Mouse (Mus musculus): ENCODE measurements around the gene Rpa2. TPM values are rescaled to one million over a fixed set of nuclear protein-coding genes. Genes with fewer than 3 reads are reported as not detected.
"Not testable (repeated sequence)": the region's sequence is repeated elsewhere in the genome, so short reads cannot be mapped to it uniquely, and the experiment has no call there.

The Rpa2 gene
- polyA plus RNA-seq (2015; fragmentation: Nextera tagmentation; extraction: Ambion mirVana): 94.7 and 95.3 TPM in 2 replicates

DNA sequence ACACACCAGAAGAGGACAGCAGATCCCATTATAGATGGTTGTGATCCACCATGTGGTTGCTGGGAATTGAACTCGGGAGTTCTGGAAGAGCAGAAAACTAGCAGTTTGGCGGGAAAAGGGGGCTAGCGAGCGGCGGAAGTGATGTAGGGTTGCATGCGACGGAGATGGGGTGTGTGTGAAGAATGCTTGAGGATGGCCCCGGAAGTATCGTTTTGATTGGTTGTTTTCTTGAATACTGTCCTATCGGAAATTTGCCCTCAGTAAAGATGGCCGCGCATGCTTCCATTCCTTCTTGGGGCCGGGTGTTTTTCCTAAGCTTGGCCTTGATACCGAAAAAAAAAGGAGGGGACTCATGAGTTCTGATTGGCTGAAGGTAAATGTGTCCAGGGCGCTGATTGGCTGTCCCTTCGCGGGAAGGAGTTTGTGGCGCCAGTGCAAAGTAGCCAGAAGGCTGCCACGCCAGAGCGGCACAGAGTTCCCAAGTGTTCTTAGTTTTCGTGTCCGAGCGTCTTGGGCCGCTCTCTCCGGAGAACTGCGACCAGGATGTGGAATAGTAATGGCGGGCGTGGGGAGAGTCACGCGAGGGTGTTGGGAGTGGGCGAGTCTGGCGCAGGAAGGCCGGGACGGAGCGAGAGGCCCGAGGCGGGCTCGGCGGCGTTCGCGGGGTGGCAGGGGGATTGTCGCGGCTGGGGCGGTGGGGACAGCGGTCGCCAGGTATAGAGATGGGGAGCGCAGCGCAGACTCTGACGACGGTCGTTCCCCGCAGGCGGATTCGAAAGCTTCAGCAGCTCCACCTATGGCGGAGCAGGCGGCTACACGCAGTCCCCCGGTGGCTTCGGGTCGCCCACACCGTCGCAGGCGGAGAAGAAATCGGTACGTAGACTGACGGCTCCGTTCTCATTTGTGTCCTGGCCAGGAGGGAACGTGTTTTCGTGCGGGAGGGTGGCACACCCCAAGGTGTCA lies at the start of gene Rpa2:
Gene Rpa2, plus strand, starts transcription at position 419 of the 963 bp plus-strand sequence.
- ATAC-seq (ENCODE audit: insufficient number of reproducible peaks, low FRiP score, low TSS enrichment, low read depth): peak; percentile 97
- Histone ChIP-seq H3K27ac (replicated peaks) (peak within 1 kb of the TSS; percentile 82; the same call in 1 of the 2 replicates), H3K27me3 (no peaks in the 10 kb centered on the region), H3K4me3 (replicated peaks) (peak within 1 kb of the TSS; percentile 87), H3K9me3 (replicated peaks) (no peaks in the 10 kb centered on the region), H3K36me3 (peaks cover 24% of the 10 kb centered on the region), H3K4me1 (peaks cover 8% of the 10 kb centered on the region), H3K4me2 (replicated peaks) (peak within 1 kb of the TSS; percentile 73), H3K9ac (peak within 1 kb of the TSS; percentile 81)
- WGBS: under 1% methylated on average over 71 of the region's 71 CpGs

DNA sequence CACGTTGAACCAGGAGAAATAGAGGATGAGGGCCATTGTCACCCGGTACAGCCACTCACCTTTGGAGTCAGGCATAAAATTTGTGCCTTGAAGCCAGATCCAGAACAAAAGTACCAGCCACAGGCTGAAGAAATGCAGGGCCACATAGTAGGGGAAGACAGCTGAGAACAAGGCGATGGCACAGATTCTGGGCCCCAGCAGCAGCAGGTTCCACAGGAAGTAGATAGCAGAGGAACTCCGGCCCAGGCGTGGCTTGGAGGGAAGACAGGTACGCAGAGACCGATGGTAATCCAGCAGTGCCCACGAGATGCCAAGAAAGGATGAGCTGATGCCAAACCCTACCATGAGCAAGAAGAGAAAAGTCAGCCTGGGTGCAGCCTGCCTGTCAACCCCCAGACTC lies 39.9 kb upstream of the Rpa2 start:
- Histone ChIP-seq H3K9ac (no peak overlapping the region), H3K4me1 (peaks cover 12% of the 10 kb centered on the region), H3K9me3 (replicated peaks) (no peaks in the 10 kb centered on the region), H3K36me3 (peaks cover 22% of the 10 kb centered on the region), H3K27ac (replicated peaks) (no peak overlapping the region), H3K4me2 (replicated peaks) (no peak overlapping the region), H3K4me3 (replicated peaks) (no peak overlapping the region), H3K27me3 (no peaks in the 10 kb centered on the region)
- 86% methylated on average over 8 of the region's 8 CpGs for WGBS
- no peak for ATAC-seq (ENCODE audit: insufficient number of reproducible peaks, low FRiP score, low TSS enrichment, low read depth)

DNA sequence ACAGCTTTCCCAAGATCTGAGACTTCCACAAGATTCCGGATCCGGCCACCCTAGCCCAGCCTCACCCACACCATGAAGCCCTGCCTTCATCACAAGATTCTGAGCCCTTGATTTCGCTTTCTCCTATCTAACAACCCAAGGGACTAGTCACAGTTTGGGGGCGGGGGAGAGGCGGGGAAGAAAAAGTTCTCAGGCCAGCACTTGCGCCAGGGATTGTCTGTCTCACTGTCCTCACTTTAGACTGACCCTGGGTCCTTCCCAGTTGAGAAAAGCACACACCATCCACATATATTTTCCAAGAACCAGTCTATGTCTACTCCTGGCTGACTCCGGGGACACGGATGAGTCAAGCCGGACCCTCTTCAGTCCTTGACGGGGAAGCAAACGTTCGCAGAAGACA lies 36.5 kb upstream of the Rpa2 start:
- H3K27ac ChIP-seq (replicated peaks): peak overlapping the region; percentile 45; the same call in 1 of the 2 replicates
- no peak for ATAC-seq (ENCODE audit: insufficient number of reproducible peaks, low FRiP score, low TSS enrichment, low read depth)
- H3K9ac ChIP-seq: no peak overlapping the region
- H3K9me3 ChIP-seq (replicated peaks): no peaks in the 10 kb centered on the region
- H3K4me1 ChIP-seq: peaks cover 12% of the 10 kb centered on the region
- H3K4me3 ChIP-seq (replicated peaks): peak overlapping the region; percentile 59
- H3K36me3 ChIP-seq: no peaks in the 10 kb centered on the region
- peak overlapping the region; percentile 89 for H3K4me2 ChIP-seq (replicated peaks)
- H3K27me3 ChIP-seq: no peaks in the 10 kb centered on the region
- 46% methylated on average over 12 of the region's 12 CpGs for WGBS

DNA sequence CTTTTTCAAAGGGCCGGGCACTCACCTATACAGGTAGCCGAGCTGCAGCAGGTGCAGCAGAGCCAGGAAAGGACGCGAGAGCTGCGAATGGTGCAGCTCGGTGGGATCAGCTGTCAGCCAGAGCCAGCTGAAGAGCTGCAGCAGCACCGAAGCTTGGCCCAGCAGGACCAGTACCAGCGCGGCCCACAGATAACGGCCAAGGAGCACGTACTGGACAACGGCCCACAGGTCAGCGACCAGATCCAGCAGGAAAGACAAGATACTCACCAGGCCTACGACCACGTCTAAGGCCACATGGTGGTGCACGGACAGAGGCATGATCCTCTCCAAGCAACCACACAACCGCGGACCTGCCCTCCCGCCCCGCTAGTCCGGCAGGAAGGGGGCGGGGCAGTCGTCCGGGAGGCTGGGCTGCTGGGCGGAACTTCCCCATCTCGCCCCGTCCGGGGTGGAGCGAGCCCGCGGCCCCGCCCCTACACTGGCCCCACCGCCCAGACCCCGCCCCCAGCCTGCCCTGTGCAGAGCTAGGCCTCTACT lies 35.9 kb upstream of the Rpa2 start, which contains the start of gene Xkr8:
Gene Xkr8, minus strand, starts transcription at position 399 of the 537 bp plus-strand sequence.
- H3K4me2 ChIP-seq (replicated peaks): peak within 1 kb of the TSS; percentile 89
- WGBS: 2% methylated on average over 34 of the region's 34 CpGs
- H3K36me3 ChIP-seq: no peaks in the 10 kb centered on the region
- H3K27ac ChIP-seq (replicated peaks): peak within 1 kb of the TSS; percentile 45; the same call in 1 of the 2 replicates
- peak within 1 kb of the TSS; percentile 43 for H3K9ac ChIP-seq
- H3K9me3 ChIP-seq (replicated peaks): no peaks in the 10 kb centered on the region
- H3K4me3 ChIP-seq (replicated peaks): peak within 1 kb of the TSS; percentile 59
- ATAC-seq (ENCODE audit: insufficient number of reproducible peaks, low FRiP score, low TSS enrichment, low read depth): peak; percentile 92
- H3K4me1 ChIP-seq: peaks cover 12% of the 10 kb centered on the region
- H3K27me3 ChIP-seq: no peaks in the 10 kb centered on the region

DNA sequence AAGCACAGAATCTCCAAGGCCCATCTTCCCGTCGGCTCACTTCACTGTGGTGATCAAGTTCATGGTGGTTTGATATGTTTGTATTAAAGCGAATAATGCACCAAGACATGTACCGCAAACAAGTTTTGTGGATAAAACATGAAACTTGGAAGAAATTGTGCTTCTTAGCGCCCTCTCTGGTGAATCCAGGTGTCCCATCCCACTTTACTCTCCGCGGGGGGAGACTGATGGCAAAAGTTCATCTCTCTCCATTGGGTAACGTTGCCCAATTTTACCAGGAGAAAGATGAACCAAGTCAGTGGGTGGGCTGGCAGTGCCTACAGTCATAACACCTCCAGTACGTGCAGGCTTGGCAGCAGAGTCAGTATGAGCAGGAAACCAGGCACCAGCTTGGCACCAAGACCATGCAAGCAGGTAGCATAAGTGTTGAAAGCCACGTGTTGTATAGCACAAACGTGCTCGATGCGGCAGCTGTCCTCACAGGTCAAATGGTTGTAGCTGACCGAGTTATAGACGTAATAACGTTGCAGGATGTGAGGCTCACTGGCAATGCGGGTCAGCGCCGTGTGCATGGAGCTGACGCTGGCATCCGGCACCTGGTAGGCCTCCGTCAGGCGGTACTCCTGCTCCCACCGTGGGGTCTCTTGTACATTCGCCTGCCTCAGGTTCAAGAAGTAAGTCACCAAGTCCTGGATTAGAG lies 34.9 kb upstream of the Rpa2 start:
- Histone ChIP-seq H3K36me3 (no peaks in the 10 kb centered on the region), H3K27ac (replicated peaks) (no peak overlapping the region), H3K9me3 (replicated peaks) (no peaks in the 10 kb centered on the region), H3K4me2 (replicated peaks) (no peak overlapping the region), H3K4me3 (replicated peaks) (no peak overlapping the region), H3K4me1 (peaks cover 12% of the 10 kb centered on the region), H3K9ac (no peak overlapping the region), H3K27me3 (no peaks in the 10 kb centered on the region)
- no peak for ATAC-seq (ENCODE audit: insufficient number of reproducible peaks, low FRiP score, low TSS enrichment, low read depth)
- 92% methylated on average over 25 of the region's 25 CpGs for WGBS

DNA sequence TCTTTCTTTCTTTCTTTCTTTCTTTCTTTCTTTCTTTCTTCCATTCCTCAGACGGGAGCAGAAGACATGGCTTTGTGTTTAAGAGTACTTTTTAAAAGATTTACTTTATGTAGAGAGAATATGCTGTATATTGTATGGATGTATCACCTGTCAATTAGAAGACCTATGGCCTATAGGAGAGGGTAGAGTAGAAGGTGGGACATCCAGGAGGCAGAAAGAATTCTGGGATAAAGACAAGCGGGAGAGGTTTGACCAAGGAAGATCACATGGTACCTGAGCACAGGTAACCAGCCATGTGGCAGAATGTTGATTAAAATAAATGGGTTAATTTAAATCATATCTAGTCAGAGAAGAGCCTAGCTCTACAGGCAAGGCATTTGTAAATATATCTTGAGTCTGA lies 33.4 kb upstream of the Rpa2 start:
- no peaks in the 10 kb centered on the region for H3K9me3 ChIP-seq (replicated peaks)
- H3K4me2 ChIP-seq (replicated peaks): no peak overlapping the region
- H3K27ac ChIP-seq (replicated peaks): no peak overlapping the region
- H3K4me1 ChIP-seq: peaks cover 12% of the 10 kb centered on the region
- H3K36me3 ChIP-seq: no peaks in the 10 kb centered on the region
- 90% methylated on average over 2 of the region's 2 CpGs for WGBS
- no peak for ATAC-seq (ENCODE audit: insufficient number of reproducible peaks, low FRiP score, low TSS enrichment, low read depth)
- no peak overlapping the region for H3K9ac ChIP-seq
- H3K4me3 ChIP-seq (replicated peaks): no peak overlapping the region
- H3K27me3 ChIP-seq: no peaks in the 10 kb centered on the region

DNA sequence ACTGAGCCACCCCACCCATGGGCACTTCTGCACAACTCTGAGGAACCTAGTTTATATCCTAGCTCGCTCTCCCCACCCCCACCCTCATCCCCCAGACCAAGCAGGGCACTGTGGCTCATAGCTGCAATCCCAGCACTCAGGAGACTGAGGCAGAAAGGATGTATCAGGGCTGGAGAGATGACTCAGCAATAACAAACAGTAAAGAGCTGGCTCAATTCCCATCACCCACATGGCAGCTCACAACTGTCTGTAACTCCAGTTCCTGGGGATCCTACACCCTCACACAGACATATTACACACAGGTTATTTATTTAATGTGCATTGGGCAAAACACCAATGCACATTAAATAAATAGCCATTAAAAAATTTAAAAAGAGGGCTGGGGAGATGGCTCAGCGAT lies 32.7 kb upstream of the Rpa2 start:
- Histone ChIP-seq H3K4me2 (replicated peaks) (no peak overlapping the region), H3K27ac (replicated peaks) (no peak overlapping the region), H3K4me3 (replicated peaks) (no peak overlapping the region), H3K9ac (no peak overlapping the region), H3K27me3 (no peaks in the 10 kb centered on the region), H3K36me3 (no peaks in the 10 kb centered on the region), H3K9me3 (replicated peaks) (no peaks in the 10 kb centered on the region), H3K4me1 (peaks cover 12% of the 10 kb centered on the region)
- no peak for ATAC-seq (ENCODE audit: insufficient number of reproducible peaks, low FRiP score, low TSS enrichment, low read depth)
- WGBS: 81% methylated on average over 2 of the region's 2 CpGs

DNA sequence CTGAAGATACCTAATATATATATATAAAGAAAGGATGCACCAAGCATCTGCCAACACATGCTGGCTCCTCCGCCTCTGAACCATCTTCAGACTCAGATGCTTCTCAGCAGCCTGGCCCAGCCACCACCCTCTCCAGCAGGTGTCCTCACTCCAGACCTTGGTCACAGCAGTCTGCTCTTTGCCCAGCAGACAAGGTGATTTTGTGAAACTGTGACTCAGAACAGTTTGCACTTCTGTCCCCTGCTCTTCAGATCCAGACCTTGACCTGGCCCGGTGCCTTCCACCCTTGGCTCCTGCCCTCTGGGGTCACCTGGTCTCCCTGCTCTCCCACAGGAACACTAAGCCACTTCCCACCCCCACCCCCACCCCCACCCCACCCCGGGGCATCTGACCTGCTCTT lies 32.2 kb upstream of the Rpa2 start:
- no peak overlapping the region for H3K4me3 ChIP-seq (replicated peaks)
- ATAC-seq (ENCODE audit: insufficient number of reproducible peaks, low FRiP score, low TSS enrichment, low read depth): no peak
- no peak overlapping the region for H3K27ac ChIP-seq (replicated peaks)
- no peak overlapping the region for H3K4me2 ChIP-seq (replicated peaks)
- no peaks in the 10 kb centered on the region for H3K36me3 ChIP-seq
- no peaks in the 10 kb centered on the region for H3K9me3 ChIP-seq (replicated peaks)
- 58% methylated on average over 3 of the region's 3 CpGs for WGBS
- no peak overlapping the region for H3K9ac ChIP-seq
- H3K27me3 ChIP-seq: no peaks in the 10 kb centered on the region
- H3K4me1 ChIP-seq: peaks cover 12% of the 10 kb centered on the region

DNA sequence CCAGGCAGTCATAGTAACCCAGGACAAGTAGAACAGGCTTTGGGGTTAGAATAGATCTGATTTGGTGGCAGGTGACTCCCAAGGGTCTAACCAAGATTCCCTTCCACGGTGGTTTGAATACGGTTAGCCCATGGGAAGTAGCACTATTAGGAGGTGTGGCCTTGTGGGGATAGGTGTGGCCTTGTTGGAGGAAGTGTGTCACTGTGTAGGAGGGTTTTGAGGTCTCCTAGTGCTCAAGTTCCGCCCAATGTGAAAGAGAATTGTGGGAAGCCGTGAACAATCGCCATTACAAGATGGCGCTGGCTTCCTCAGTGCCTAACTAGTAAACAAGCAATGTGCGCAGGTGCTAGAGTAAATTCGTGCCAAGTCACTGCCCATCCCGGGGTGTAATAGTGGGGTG lies 31.0 kb upstream of the Rpa2 start:
- 92% methylated on average over 9 of the region's 9 CpGs for WGBS
- not testable (repeated sequence) for H3K27me3 ChIP-seq; H3K4me3 ChIP-seq (replicated peaks); H3K27ac ChIP-seq (replicated peaks); H3K4me1 ChIP-seq; ATAC-seq (ENCODE audit: insufficient number of reproducible peaks, low FRiP score, low TSS enrichment, low read depth); H3K9ac ChIP-seq; H3K9me3 ChIP-seq (replicated peaks); H3K4me2 ChIP-seq (replicated peaks); H3K36me3 ChIP-seq

DNA sequence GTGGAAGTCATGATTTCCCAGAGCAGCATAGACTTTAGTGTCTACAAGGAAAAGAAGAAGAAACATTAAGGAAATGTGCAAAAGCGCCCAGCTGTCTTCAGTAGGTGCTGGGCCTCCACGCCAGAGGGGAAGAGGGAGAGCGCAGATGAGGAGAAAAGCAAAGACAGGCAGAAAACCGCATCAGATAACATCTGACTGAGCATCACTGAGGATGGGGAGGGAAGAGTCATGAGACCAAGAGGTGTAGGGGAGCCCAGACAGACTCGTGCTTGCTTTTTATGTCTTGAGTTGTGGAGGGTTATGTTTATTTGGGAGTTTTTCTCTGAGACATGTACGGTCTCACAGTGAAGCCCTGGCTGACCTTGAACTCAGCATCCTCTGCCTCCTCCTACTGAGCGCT lies 26.6 kb upstream of the Rpa2 start:
- Histone ChIP-seq H3K4me3 (replicated peaks) (no peak overlapping the region), H3K27ac (replicated peaks) (no peak overlapping the region), H3K4me1 (no peaks in the 10 kb centered on the region), H3K4me2 (replicated peaks) (no peak overlapping the region), H3K9me3 (replicated peaks) (no peaks in the 10 kb centered on the region), H3K36me3 (no peaks in the 10 kb centered on the region), H3K9ac (no peak overlapping the region), H3K27me3 (no peaks in the 10 kb centered on the region)
- WGBS: 90% methylated on average over 7 of the region's 7 CpGs
- no peak for ATAC-seq (ENCODE audit: insufficient number of reproducible peaks, low FRiP score, low TSS enrichment, low read depth)
